Mouse (Mus musculus) MEL (cell line): ENCODE measurements around the gene Gm10644. TPM values are rescaled to one million over a fixed set of nuclear protein-coding genes. Genes with fewer than 3 reads are reported as not detected.

Source experiments
- DNase-seq: peaks from one replicate; pipeline ENCODE4 v3.0.0; 2011; ENCODE audit warnings: low read depth, low spot score
- H3K27ac ChIP-seq: 2 replicates; pipeline ENCODE4 v1.5.1; 2012; ENCODE audit warnings: low read depth, mild to moderate bottlenecking, control low read depth, low read length, moderate library complexity; ENCODE audit not compliant: control insufficient read depth
- H3K27me3 ChIP-seq, 2 experiments: fragments of 150-350 bp in 1 of 2; sonication (generic) in 1 of 2; 2 replicates each; pipeline ENCODE4 v1.6.1; 2012; ENCODE audit warnings: low read length in 2 of 2, mild to moderate bottlenecking in 2 of 2, improper control_type of control experiment in 1 of 2, moderate library complexity in 1 of 2; ENCODE audit not compliant: insufficient read depth in 2 of 2, control insufficient read depth in 1 of 2
- H3K36me3 ChIP-seq, 2 experiments: 2 replicates each; pipeline ENCODE4 v1.6.1; 2012 to 2014; ENCODE audit warnings: low read length in 2 of 2, improper control_type of control experiment in 1 of 2, inconsistent platforms in 1 of 2, mild to moderate bottlenecking in 1 of 2; ENCODE audit not compliant: insufficient read depth in 2 of 2, control insufficient read depth in 1 of 2
- H3K4me1 ChIP-seq, 2 experiments: fragments of 150-350 bp in 1 of 2; sonication (generic) in 1 of 2; 2 replicates each; pipeline ENCODE4 v1.6.1; 2012; ENCODE audit warnings: low read length in 2 of 2, improper control_type of control experiment in 1 of 2, mild to moderate bottlenecking in 1 of 2; ENCODE audit not compliant: insufficient read depth in 2 of 2, control insufficient read depth in 1 of 2
- H3K4me3 ChIP-seq, 2 experiments: fragments of 150-350 bp in 1 of 2; sonication (generic) in 1 of 2; 2 replicates each; pipeline ENCODE4 v1.5.1; 2012; ENCODE audit warnings: low read depth in 2 of 2, low read length in 2 of 2, mild to moderate bottlenecking in 2 of 2, moderate library complexity in 2 of 2, control low read depth in 1 of 2, improper control_type of control experiment in 1 of 2; ENCODE audit not compliant: control insufficient read depth in 1 of 2, insufficient read depth in 1 of 2
- H3K79me2 ChIP-seq: 2 replicates; pipeline ENCODE4 v1.6.1; 2012; ENCODE audit warnings: mild to moderate bottlenecking, low read length, moderate library complexity; ENCODE audit not compliant: control insufficient read depth, poor library complexity, insufficient read depth
- H3K9ac ChIP-seq: 2 replicates; pipeline ENCODE4 v1.6.1; 2012; ENCODE audit warnings: low read depth, mild to moderate bottlenecking, control low read depth, low read length, moderate library complexity; ENCODE audit not compliant: control insufficient read depth, poor library complexity, severe bottlenecking
- H3K9me3 ChIP-seq: fragments of 150-350 bp; sonication (generic); replicated peaks from 2 replicates; pipeline ENCODE4 v1.6.1; 2012; ENCODE audit warnings: mild to moderate bottlenecking, low read length, improper control_type of control experiment, moderate library complexity; ENCODE audit not compliant: insufficient read depth
- CHD1 ChIP-seq: IDR thresholded peaks from 2 replicates; pipeline ENCODE4 v1.6.1; 2012; ENCODE audit warnings: low read depth, mild to moderate bottlenecking, inconsistent platforms, low read length, improper control_type of control experiment
- CTCF ChIP-seq, 3 experiments: IDR thresholded peaks in 2 of 3; conservative IDR thresholded peaks in 1 of 3; 2 replicates each; pipeline ENCODE4 v1.5.1; 2011 to 2012; ENCODE audit warnings: low read length in 3 of 3, low read depth in 2 of 3, mild to moderate bottlenecking in 2 of 3, improper control_type of control experiment in 1 of 3, inconsistent platforms in 1 of 3, mixed read lengths in 1 of 3, moderate library complexity in 1 of 3; ENCODE audit not compliant: control insufficient read depth in 1 of 3, insufficient read depth in 1 of 3, poor library complexity in 1 of 3, severe bottlenecking in 1 of 3
- E2F4 ChIP-seq: IDR thresholded peaks from 2 replicates; pipeline ENCODE4 v1.6.1; 2011; ENCODE audit warnings: low read depth, low read length, improper control_type of control experiment, borderline replicate concordance
- EP300 ChIP-seq, 2 experiments: IDR thresholded peaks; 2 replicates each; pipeline ENCODE4 v1.6.1; 2011; ENCODE audit warnings: improper control_type of control experiment in 2 of 2, low read length in 2 of 2, low read depth in 1 of 2, mild to moderate bottlenecking in 1 of 2
- GATA1 ChIP-seq: IDR thresholded peaks from 2 replicates; pipeline ENCODE4 v1.6.1; 2011; ENCODE audit warnings: low read depth, low read length, improper control_type of control experiment
- MEF2A ChIP-seq: IDR thresholded peaks from 2 replicates; pipeline ENCODE4 v1.6.1; 2014; ENCODE audit warnings: low read depth, mild to moderate bottlenecking, inconsistent platforms, low read length, improper control_type of control experiment; ENCODE audit not compliant: poor library complexity, insufficient replicate concordance, severe bottlenecking; ENCODE audit errors: extremely low read depth
- MXI1 ChIP-seq: IDR thresholded peaks from 2 replicates; pipeline ENCODE4 v1.6.1; 2011; ENCODE audit warnings: mild to moderate bottlenecking, low read depth, low read length, improper control_type of control experiment
- MYB ChIP-seq: IDR thresholded peaks from 2 replicates; pipeline ENCODE4 v1.6.1; 2011; ENCODE audit warnings: mild to moderate bottlenecking, low read depth, low read length, improper control_type of control experiment
- POLR2A ChIP-seq, 2 experiments: IDR thresholded peaks; 2 replicates each; pipeline ENCODE4 v1.6.1; 2011 to 2012; ENCODE audit warnings: low read length in 2 of 2, mild to moderate bottlenecking in 2 of 2, control low read depth in 1 of 2, improper control_type of control experiment in 1 of 2, low read depth in 1 of 2, moderate library complexity in 1 of 2; ENCODE audit not compliant: control insufficient read depth in 1 of 2, insufficient read depth in 1 of 2, poor library complexity in 1 of 2
- RCOR1 ChIP-seq: IDR thresholded peaks from 2 replicates; pipeline ENCODE4 v1.6.1; 2012; ENCODE audit warnings: low read depth, mild to moderate bottlenecking, inconsistent platforms, low read length, improper control_type of control experiment
- SMC3 ChIP-seq: IDR thresholded peaks from 2 replicates; pipeline ENCODE4 v1.6.1; 2011; ENCODE audit warnings: low read depth, low read length, improper control_type of control experiment
- TAL1 ChIP-seq: IDR thresholded peaks from 2 replicates; pipeline ENCODE4 v1.6.1; 2012; ENCODE audit warnings: mild to moderate bottlenecking, inconsistent platforms, low read length, moderate library complexity, mixed read lengths
- TBP ChIP-seq: IDR thresholded peaks from 2 replicates; pipeline ENCODE4 v1.8.0; 2011; ENCODE audit warnings: low read depth, low read length, improper control_type of control experiment
- UBTF ChIP-seq: IDR thresholded peaks from 2 replicates; pipeline ENCODE4 v1.6.1; 2012; ENCODE audit warnings: low read depth, mild to moderate bottlenecking, inconsistent platforms, low read length, improper control_type of control experiment, moderate library complexity, borderline replicate concordance; ENCODE audit not compliant: insufficient read depth
- ZC3H11A ChIP-seq: IDR thresholded peaks from 2 replicates; pipeline ENCODE4 v1.6.1; 2012; ENCODE audit warnings: low read depth, mild to moderate bottlenecking, inconsistent platforms, low read length, improper control_type of control experiment
- ZMIZ1 ChIP-seq: IDR thresholded peaks from 2 replicates; pipeline ENCODE4 v1.6.1; 2012; ENCODE audit warnings: low read depth, mild to moderate bottlenecking, inconsistent platforms, low read length, improper control_type of control experiment, moderate library complexity
- polyA plus RNA-seq, 2 experiments: library from polyadenylated mRNA; stranded (reverse) in 1 of 2; unstranded in 1 of 2; fragments of >175 nt in 1 of 2; fragments of >200 nt in 1 of 2; gene quantifications; 2 replicates each; pipeline versions ENCODE4 v1.2.1 to v1.2.4; 2012; ENCODE audit warnings: low replicate concordance in 2 of 2, low read depth in 1 of 2; ENCODE audit not compliant: insufficient read length in 2 of 2, insufficient read depth in 1 of 2, missing spikeins in 1 of 2
- total RNA-seq: library from RNA; depleted of rRNA; stranded (reverse); fragments of 300-350 nt; gene quantifications from 2 replicates; pipeline ENCODE4 v1.2.3, GENCODE M21; 2012

Gene Gm10644
- total and polyA plus RNA-seq, 3 experiments: 0.35 to 0.49 TPM; not detected in 1

GRCm38 (mm10) chr8:83955958-83956218 is 883 bp upstream of the Gm10644 start:
- TF ChIP-seq CHD1 (no peak), ZC3H11A (no peak), MXI1 (no peak), E2F4 (no peak), MEF2A (no peak), EP300 (IDR thresholded peaks at IDR 0.05; ENCODE audit: low read depth in 1 of 2, low read length in 2 of 2) (no peak), ZMIZ1 (no peak), RCOR1 (no peak), GATA1 (no peak), CTCF (IDR thresholded peaks at IDR 0.05 in 2 of 3, conservative IDR thresholded peaks at IDR 0.05 in 1 of 3; ENCODE audit: control insufficient read depth in 1 of 3, insufficient read depth in 1 of 3, low read depth in 2 of 3, low read length in 3 of 3, poor library complexity in 1 of 3, severe bottlenecking in 1 of 3) (no peak), MYB (no peak)
- peak overlapping the region; percentile 78 to 84 for H3K4me3 ChIP-seq

GRCm38 (mm10) chr8:83954749-83955105 is 278 bp downstream of the Gm10644 start:
- TF ChIP-seq SMC3 (no peak), POLR2A (IDR thresholded peaks at IDR 0.05; ENCODE audit: control insufficient read depth in 1 of 2, insufficient read depth in 1 of 2, low read depth in 1 of 2, low read length in 2 of 2, poor library complexity in 1 of 2) (0 out of 4 replicates have a peak, but pooled peaks of 1 of the 2 experiments have one; percentile 32), TBP (peak; percentile 66)
- Histone ChIP-seq H3K79me2 (peaks cover 23% of the 10 kb centered on the region), H3K4me1 (peaks cover 4 to 7% of the 10 kb centered on the region in 2 experiments; a peak in 3 of 4 replicates), H3K9me3 (no peaks in the 10 kb centered on the region), H3K4me3 (peak overlapping the region; percentile 43), H3K27ac (no peak overlapping the region), H3K36me3 (peaks cover 0 to 8% of the 10 kb centered on the region in 2 experiments; a peak in 2 of 4 replicates), H3K9ac (peak overlapping the region; percentile 17; the same call in 1 of the 2 replicates), H3K27me3 (no peaks in the 10 kb centered on the region)
- DNase-seq: no peak

More at GRCm38 (mm10) chr8:83955958-83956218, 883 bp upstream of the Gm10644 start:
- Histone ChIP-seq H3K9me3 (no peaks in the 10 kb centered on the region), H3K27me3 (no peaks in the 10 kb centered on the region), H3K27ac (peak overlapping the region; percentile 45), H3K79me2 (peaks cover 23% of the 10 kb centered on the region), H3K4me1 (peaks cover 4 to 7% of the 10 kb centered on the region in 2 experiments; a peak in 3 of 4 replicates), H3K36me3 (peaks cover 0 to 8% of the 10 kb centered on the region in 2 experiments; a peak in 3 of 4 replicates), H3K9ac (peak overlapping the region; percentile 76)
- no peak for DNase-seq

- DNase-seq: peak; percentile 62
- Histone ChIP-seq H3K79me2 (no peaks in the 10 kb centered on the region), H3K4me3 (no peak overlapping the region), H3K27ac (no peak overlapping the region), H3K27me3 (no peaks in the 10 kb centered on the region), H3K9ac (no peak overlapping the region), H3K4me1 (no peaks in the 10 kb centered on the region), H3K36me3 (no peaks in the 10 kb centered on the region), H3K9me3 (no peaks in the 10 kb centered on the region)
- no peak for TF ChIP-seq UBTF
- peak; percentile 31 for TF ChIP-seq TAL1
Observed at GRCm38 (mm10) chr8:83945540-83945939, 9.5 kb downstream of the Gm10644 start.
